Mouse (Mus musculus) myocyte (in vitro differentiated cells): ENCODE data around the gene Mroh9.

ENCODE experiments used
- CEBPB ChIP-seq: IDR thresholded peaks from 2 replicates; pipeline ENCODE4 v1.6.1; 2011; ENCODE audit warnings: mild to moderate bottlenecking, moderate library complexity; ENCODE audit not compliant: poor library complexity, insufficient read depth, severe bottlenecking
- MAX ChIP-seq: IDR thresholded peaks from one replicate; pipeline ENCODE4 v1.6.1; 2011; ENCODE audit warnings: low read depth, mild to moderate bottlenecking, control low read depth
- POLR2A ChIP-seq: IDR thresholded peaks from one replicate; pipeline ENCODE4 v1.6.1; 2011; ENCODE audit warnings: low read depth, mild to moderate bottlenecking, control low read depth, moderate library complexity; ENCODE audit not compliant: insufficient read length
- POLR2AphosphoS2 ChIP-seq: IDR thresholded peaks from one replicate; pipeline ENCODE4 v1.6.1; 2011; ENCODE audit warnings: low read depth, control low read depth; ENCODE audit not compliant: insufficient read length
- TCF12 ChIP-seq: IDR thresholded peaks from one replicate; pipeline ENCODE4 v1.6.1; 2011; ENCODE audit warnings: mild to moderate bottlenecking, control low read depth; ENCODE audit not compliant: poor library complexity, insufficient read depth, severe bottlenecking
- TCF3 ChIP-seq: IDR thresholded peaks from one replicate; pipeline ENCODE4 v1.6.1; 2011; ENCODE audit warnings: low read depth, control low read depth; ENCODE audit not compliant: insufficient read length
- USF1 ChIP-seq: IDR thresholded peaks from one replicate; pipeline ENCODE4 v1.6.1; 2011; ENCODE audit warnings: low read depth, mild to moderate bottlenecking, control low read depth, moderate library complexity

DNA sequence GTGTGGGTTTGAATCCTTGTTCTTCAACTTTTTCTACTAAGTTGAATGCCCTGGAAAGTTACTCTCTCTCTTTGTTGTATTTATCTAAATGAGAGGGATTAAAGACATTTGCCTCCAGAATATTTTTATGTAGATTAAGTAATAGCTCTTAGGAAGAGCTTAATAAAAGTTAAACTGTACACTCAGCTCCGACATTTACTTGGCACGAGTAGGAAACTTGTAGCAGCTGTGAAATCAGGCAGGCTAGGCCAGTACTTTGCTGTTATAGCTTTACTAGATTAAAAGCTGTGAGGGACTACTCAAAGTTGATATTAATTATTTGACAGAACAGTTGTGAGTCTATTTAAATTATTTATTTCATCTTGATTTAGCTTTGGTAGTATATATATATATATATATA, 82.0 kb downstream of the Mroh9 start:
- no peak for TF ChIP-seq MAX
- no peak for TF ChIP-seq POLR2AphosphoS2
- TF ChIP-seq TCF12 = no peak
- TF ChIP-seq POLR2A = no peak
- no peak for TF ChIP-seq TCF3
- no peak for TF ChIP-seq USF1
- no peak for TF ChIP-seq CEBPB
